Mouse (Mus musculus) midbrain, embryonic 10.5 days (tissue): ENCODE results near the gene Chd9. TPM values are rescaled to one million over a fixed set of nuclear protein-coding genes. Genes with fewer than 3 reads are reported as not detected.
A peak's percentile ranks its signal among the peaks of the same experiment; 100 is the strongest.

Experiments used
- DNase-seq: peaks from one replicate; pipeline ENCODE4 v3.0.0-alpha.2; 2017; ENCODE audit warnings: low spot score
- H3K27ac ChIP-seq: fragments of 300-500 bp; sonication (generic); replicated peaks from 2 replicates; pipeline ENCODE4 v1.5.1; 2016; ENCODE audit warnings: mild to moderate bottlenecking
- H3K27me3 ChIP-seq: fragments of 300-500 bp; sonication (generic); 2 replicates; pipeline ENCODE4 v1.6.1; 2016; ENCODE audit warnings: low read depth, mild to moderate bottlenecking; ENCODE audit not compliant: poor library complexity, severe bottlenecking
- H3K36me3 ChIP-seq: fragments of 300-500 bp; sonication (generic); 2 replicates; pipeline ENCODE4 v1.6.1; 2016; ENCODE audit warnings: mild to moderate bottlenecking, moderate library complexity
- H3K4me1 ChIP-seq: fragments of 300-500 bp; sonication (generic); 2 replicates; pipeline ENCODE4 v1.6.1; 2016
- H3K4me3 ChIP-seq: fragments of 300-500 bp; sonication (generic); 2 replicates; pipeline ENCODE4 v1.5.1; 2016; ENCODE audit warnings: mild to moderate bottlenecking, moderate library complexity
- H3K9me3 ChIP-seq: fragments of 300-500 bp; sonication (generic); replicated peaks from 2 replicates; pipeline ENCODE4 v1.6.1; 2016; ENCODE audit warnings: mild to moderate bottlenecking
- WGBS: fragments of 180-500 bp; shearing (Covaris S2); methylation state at CpG from one replicate; pipeline ENCODE4 v1.1.7; 2016; 5-methylcytosine and 5-hydroxymethylcytosine counted together
- polyA plus RNA-seq: library from polyadenylated mRNA; unstranded; fragments of >200 nt; fragmentation: Nextera tagmentation; extraction: Ambion mirVana; gene quantifications from 2 replicates; pipeline ENCODE4 v1.2.1, GENCODE M21; 2016

Gene Chd9
- polyA plus RNA-seq, 1 experiment from 2014 or later = 29.0 TPM

DNA sequence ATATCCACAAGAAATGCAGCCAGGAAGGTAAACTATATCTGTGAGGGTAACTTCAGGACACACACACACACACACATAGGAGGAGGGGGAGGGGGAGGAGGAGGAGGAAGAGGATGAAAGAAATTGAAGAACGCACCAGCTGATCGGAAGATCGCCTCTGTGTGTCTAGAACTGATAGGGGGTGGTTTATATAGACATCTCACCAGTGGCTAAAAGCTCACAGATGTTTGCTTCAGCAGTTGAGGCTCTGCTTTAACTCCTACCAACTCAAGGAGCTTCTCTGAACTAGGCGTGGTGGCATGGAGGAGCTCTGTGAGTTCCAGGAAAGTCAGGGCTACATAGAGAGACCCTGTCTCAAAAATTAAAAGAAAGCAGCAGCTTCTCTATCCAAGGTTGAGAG is 115.6 kb downstream of the Chd9 start:
- Histone ChIP-seq H3K9me3 (no peaks in the 10 kb centered on the region), H3K4me1 (no peaks in the 10 kb centered on the region), H3K4me3 (no peak overlapping the region), H3K27me3 (no peaks in the 10 kb centered on the region), H3K36me3 (no peaks in the 10 kb centered on the region), H3K27ac (no peak overlapping the region)
- DNase-seq = no peak
- WGBS = 90% methylated on average over 4 of the region's 4 CpGs

DNA sequence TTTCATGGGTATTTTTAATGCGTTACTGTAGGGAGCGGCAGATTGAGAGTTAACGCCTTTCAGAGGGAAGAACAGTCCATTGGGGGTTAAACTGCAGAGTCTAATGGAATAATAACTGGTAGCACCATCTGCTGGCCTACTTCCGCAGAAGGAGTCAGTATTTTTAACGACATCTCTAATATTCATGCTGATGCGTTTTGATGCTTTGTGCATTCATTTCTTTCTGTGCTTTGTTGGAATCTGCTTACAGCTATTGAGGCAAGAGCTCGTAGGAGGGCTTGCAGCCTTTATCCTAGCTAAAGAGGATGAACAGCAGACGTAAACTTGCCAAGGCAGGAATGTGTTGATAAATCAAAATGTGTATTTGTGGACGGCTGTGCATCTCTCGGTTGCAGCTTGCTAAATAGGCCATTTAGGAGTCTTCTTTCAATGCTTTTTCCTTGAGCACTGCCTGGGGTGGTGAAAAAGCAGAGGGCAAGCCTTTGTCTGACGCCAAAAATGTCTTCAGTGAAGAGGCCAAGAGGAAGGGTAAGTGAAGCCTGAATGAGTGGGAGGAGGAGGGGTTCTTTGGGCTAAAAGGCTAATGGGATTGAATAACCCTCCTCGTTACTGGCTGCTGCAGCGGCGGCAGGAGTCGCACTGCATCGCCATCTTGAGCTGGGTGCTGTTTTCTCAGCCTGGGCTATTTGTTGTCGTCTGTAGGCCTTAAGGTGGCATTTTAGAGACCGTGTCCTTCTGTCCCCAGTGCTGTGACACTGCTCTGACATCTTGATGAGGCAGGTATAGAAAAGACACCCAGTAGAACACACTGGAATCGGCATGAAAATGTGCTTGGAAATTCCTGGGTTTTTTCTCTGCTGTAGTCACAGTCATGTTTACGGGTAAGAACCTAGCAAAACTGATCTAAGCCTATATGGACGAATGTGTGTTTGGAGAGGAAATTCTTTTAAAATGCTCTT is 126.9 kb downstream of the Chd9 start:
- Histone ChIP-seq H3K27ac (peak overlapping the region; percentile 97), H3K27me3 (no peaks in the 10 kb centered on the region), H3K36me3 (peaks cover 5% of the 10 kb centered on the region; the same call in 1 of the 2 replicates), H3K4me1 (peaks cover 50% of the 10 kb centered on the region), H3K4me3 (peak overlapping the region; percentile 57), H3K9me3 (no peaks in the 10 kb centered on the region)
- 4% methylated on average over 21 of the region's 21 CpGs for WGBS
- peak; percentile 88 for DNase-seq

DNA sequence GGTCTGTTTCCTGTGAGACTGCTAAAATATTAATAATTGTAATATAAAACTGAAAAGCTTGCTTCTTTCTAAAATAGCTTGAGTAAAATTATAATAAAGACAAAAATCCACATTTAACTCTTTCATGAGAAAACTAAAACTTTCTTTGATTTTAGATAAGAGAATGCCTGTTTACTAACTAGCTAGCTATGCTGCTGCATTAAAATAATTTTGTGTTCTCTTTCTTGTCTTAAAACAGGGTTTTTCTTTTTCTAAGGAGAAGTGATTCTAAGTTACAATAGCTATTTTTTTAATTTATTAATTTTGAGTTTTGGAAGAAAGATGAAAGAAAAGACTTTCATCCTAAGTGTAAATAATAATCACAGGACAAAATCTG is 127.6 kb downstream of the Chd9 start:
- H3K36me3 ChIP-seq = peaks cover 11% of the 10 kb centered on the region
- H3K4me3 ChIP-seq = peak overlapping the region; percentile 57
- H3K9me3 ChIP-seq = no peaks in the 10 kb centered on the region
- H3K27ac ChIP-seq = peak overlapping the region; percentile 97
- H3K4me1 ChIP-seq = peaks cover 56% of the 10 kb centered on the region
- DNase-seq = no peak
- no peaks in the 10 kb centered on the region for H3K27me3 ChIP-seq

DNA sequence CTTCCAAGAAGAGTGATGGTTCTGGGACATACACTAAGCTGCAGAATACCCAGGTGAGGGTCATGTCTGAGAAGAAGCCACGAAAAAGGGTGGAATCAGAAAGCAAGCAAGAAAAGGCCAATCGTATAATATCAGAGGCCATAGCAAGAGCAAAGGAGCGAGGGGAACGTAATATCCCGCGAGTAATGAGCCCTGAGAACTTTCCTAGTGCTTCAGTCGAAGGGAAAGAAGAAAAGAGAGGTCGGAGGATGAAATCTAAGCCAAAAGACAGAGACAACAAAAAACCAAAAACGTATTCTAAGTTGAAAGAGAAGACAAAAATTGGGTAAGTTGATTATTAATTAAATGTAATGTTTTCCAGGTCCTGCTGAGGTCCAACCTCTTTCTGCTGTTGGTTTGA is 128.2 kb downstream of the Chd9 start:
- Histone ChIP-seq H3K27me3 (no peaks in the 10 kb centered on the region), H3K9me3 (no peaks in the 10 kb centered on the region), H3K27ac (peak overlapping the region; percentile 97), H3K4me1 (peaks cover 59% of the 10 kb centered on the region), H3K36me3 (peaks cover 16% of the 10 kb centered on the region), H3K4me3 (peak overlapping the region; percentile 57)
- WGBS = 78% methylated on average over 9 of the region's 9 CpGs
- DNase-seq = no peak

DNA sequence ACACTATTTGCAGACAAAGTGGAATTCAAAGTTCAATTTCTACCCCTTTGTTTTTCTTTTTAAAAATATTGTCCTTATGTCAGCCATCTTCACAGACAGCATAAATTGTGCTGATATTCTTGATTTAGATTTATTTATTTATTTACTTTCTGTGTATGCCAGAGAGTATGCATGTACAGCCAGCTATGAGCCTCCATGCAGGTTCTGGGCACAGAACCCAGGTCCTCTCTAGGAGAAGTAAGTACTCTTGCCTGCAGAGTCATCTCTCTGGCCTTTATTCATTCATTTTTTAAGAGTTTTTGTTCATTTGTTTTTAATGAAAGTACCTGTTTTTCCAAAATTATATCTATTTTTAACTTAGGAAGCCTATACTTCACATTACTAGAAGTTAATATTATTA is 129.6 kb downstream of the Chd9 start:
- H3K36me3 ChIP-seq = peaks cover 20% of the 10 kb centered on the region
- H3K27ac ChIP-seq = no peak overlapping the region
- no peak for DNase-seq
- H3K27me3 ChIP-seq = no peaks in the 10 kb centered on the region
- H3K9me3 ChIP-seq = no peaks in the 10 kb centered on the region
- peaks cover 62% of the 10 kb centered on the region for H3K4me1 ChIP-seq
- peak overlapping the region; percentile 57 for H3K4me3 ChIP-seq

DNA sequence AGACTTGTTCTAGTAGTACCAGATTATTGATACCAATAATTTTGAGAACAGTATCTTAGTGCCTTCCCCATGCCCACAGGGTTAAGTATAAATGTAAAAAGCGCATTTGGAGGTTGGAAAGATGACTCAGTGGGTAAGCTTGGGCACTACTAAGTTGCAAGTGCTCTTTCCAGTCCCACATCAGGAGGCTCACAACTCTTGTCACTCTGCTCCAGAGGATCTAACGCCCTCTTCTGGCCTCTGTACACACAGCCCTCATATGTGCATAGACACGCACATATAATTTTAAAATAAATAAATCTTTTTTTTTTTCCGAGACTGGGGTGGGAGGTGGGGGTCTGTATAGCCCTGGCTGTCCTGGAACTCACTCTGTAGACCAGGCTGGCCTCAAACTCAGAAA is 131.6 kb downstream of the Chd9 start:
- H3K27ac ChIP-seq = no peak overlapping the region
- H3K4me1 ChIP-seq = peaks cover 47% of the 10 kb centered on the region
- H3K9me3 ChIP-seq = no peaks in the 10 kb centered on the region
- 89% methylated on average over 4 of the region's 4 CpGs for WGBS
- H3K4me3 ChIP-seq = no peak overlapping the region
- peaks cover 26% of the 10 kb centered on the region for H3K36me3 ChIP-seq
- no peaks in the 10 kb centered on the region for H3K27me3 ChIP-seq
- DNase-seq = no peak

DNA sequence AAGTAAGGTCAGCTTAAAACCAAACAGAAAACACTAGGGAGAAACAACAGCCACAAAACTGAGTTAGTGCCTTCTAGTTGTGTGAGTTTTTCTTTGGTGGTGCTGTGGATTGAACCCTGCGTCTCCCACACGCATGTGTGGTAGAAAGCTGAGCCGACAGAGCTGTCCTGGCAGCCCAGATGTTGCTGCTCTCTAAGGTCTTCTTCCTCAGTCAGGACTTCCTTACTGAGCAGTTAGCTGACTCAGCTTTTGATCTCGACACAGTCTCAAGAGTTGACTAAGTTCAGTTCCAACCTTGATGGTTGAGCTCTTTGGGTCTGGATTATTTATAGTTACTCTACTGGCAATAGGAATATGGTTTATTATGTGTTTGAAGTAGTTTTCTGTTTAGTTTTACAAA is 133.5 kb downstream of the Chd9 start:
- DNase-seq = no peak
- WGBS = 92% methylated on average over 4 of the region's 4 CpGs
- Histone ChIP-seq H3K27ac (no peak overlapping the region), H3K4me1 (peaks cover 40% of the 10 kb centered on the region), H3K9me3 (no peaks in the 10 kb centered on the region), H3K27me3 (no peaks in the 10 kb centered on the region), H3K4me3 (no peak overlapping the region), H3K36me3 (peaks cover 32% of the 10 kb centered on the region)

DNA sequence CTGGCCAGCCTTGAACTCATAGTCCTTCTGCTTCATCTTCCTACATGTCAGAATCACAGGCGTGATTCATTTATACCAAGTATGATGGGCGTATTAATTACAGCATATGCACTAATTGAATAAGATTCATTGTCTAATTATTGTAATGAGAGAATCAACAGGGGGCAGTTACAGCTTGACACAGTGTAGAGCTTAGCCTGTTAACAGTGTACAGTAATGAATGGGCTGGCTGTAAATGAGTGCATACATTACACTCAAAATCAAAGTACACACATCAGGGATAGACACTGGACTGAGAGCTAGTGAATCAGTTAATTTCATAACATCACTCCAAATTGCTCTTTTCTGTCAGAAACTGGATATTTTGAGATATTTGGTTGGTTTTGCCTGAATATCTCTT is 135.9 kb downstream of the Chd9 start:
- Histone ChIP-seq H3K9me3 (no peaks in the 10 kb centered on the region; the same call in 1 of the 2 replicates), H3K4me3 (no peak overlapping the region), H3K27ac (no peak overlapping the region), H3K27me3 (no peaks in the 10 kb centered on the region), H3K4me1 (peaks cover 16% of the 10 kb centered on the region), H3K36me3 (peaks cover 48% of the 10 kb centered on the region)
- no peak for DNase-seq
- WGBS = 95% methylated on average over 2 of the region's 2 CpGs

DNA sequence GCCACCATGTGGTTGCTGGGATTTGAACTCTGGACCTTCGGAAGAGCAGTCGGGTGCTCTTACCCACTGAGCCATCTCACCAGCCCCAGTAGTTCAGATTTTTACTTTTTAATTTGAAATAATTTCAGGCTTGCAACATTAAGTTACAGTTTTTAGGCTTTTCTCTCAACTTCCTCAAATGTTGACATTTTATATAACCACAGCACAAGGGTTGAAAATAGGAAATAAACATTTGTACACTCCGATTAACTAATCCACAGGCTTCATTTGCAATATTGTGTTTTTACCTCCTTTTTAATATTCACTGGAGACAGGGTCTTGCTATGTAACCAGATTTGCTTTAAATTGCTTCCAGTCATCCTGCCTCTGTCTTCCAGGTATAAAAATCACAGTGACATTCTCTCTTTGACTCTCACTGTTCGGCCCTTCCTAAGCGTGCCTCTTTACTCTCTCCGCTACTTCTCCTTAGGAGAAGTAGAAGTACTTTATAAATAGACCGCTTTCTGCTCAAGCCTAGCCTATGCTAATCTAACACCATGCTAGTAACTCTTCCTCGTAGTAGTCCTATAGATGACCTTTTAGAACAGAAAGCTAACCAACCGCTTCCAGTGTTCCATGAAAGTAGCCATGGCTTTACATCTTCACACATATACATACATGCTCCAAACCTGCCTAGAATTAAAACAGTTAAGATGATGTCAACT is 137.5 kb downstream of the Chd9 start:
- no peak overlapping the region for H3K4me3 ChIP-seq
- no peak for DNase-seq
- 96% methylated on average over 9 of the region's 9 CpGs for WGBS
- H3K27ac ChIP-seq = no peak overlapping the region
- H3K27me3 ChIP-seq = no peaks in the 10 kb centered on the region
- peaks cover 7% of the 10 kb centered on the region; the same call in 1 of the 2 replicates for H3K4me1 ChIP-seq
- no peaks in the 10 kb centered on the region; the same call in 1 of the 2 replicates for H3K9me3 ChIP-seq
- H3K36me3 ChIP-seq = peaks cover 39% of the 10 kb centered on the region

DNA sequence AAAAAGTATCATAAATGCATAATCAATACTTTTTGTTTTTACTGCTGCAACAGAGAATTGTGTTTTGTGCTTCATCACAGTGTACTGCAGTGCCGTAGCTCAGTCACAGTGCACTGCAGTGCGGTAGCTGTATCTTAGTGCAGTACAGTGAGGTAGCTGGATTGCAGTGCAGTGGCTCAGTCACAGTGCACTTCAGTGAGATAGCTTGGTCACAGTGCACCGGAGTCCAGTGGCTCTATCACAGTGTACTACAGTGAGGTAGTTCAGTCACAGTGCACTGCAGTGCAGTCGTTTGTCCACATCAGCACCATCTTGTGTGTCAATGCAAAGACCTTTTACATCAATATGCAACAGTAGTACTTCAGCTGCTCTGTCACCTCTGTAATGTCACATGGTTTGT is 140.2 kb downstream of the Chd9 start:
- Histone ChIP-seq H3K27me3 (no peaks in the 10 kb centered on the region), H3K4me3 (no peak overlapping the region), H3K9me3 (no peaks in the 10 kb centered on the region; the same call in 1 of the 2 replicates), H3K27ac (no peak overlapping the region), H3K36me3 (peaks cover 36% of the 10 kb centered on the region), H3K4me1 (no peaks in the 10 kb centered on the region)
- 94% methylated on average over 4 of the region's 4 CpGs for WGBS
- DNase-seq = no peak

DNA sequence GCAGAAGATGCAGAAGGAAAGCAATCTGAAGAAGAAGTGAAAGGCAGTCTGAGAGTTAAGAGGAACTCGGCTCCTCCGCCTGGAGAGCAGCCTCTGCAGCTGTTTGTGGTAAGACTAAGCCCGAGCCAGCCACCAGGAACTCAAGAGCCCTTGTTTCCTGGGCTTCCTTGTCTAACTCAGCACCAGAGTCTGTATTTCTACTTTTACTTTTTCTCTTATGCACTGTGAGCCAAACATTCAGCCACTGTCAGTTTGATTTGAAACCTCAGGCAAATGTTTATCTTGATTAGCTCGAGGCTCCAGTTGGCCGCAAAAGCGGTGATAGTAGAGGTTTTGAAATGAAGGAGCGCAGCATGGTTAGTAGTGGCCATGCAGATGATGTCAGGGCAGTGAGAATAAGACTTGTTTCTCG is 148.8 kb downstream of the Chd9 start:
- 90% methylated on average over 8 of the region's 8 CpGs for WGBS
- H3K27ac ChIP-seq = no peak overlapping the region
- H3K4me3 ChIP-seq = no peak overlapping the region
- no peaks in the 10 kb centered on the region for H3K9me3 ChIP-seq
- peaks cover 88% of the 10 kb centered on the region for H3K36me3 ChIP-seq
- H3K4me1 ChIP-seq = no peaks in the 10 kb centered on the region
- DNase-seq = no peak
- no peaks in the 10 kb centered on the region for H3K27me3 ChIP-seq

DNA sequence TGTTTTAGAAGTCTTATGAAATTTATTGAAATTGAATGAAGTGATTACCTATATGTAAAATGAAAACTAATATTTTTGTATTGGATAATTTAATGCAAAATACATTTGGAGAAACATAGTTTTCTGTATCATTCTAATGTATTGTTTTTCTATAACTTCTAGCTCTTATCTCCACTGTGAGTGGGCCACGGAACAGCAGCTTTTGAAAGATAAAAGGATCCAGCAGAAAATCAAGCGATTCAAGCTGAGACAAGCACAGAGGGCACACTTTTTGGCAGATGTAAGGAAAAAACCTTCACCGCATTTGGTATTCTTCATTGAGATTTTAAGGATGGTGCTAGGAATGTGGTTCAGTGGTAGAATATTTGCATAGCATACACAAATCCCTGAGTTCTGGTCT is 150.6 kb downstream of the Chd9 start:
- no peak overlapping the region for H3K4me3 ChIP-seq
- H3K27me3 ChIP-seq = no peaks in the 10 kb centered on the region
- no peaks in the 10 kb centered on the region for H3K9me3 ChIP-seq
- no peak overlapping the region for H3K27ac ChIP-seq
- 95% methylated on average over 3 of the region's 3 CpGs for WGBS
- H3K36me3 ChIP-seq = peaks cover 94% of the 10 kb centered on the region
- no peaks in the 10 kb centered on the region for H3K4me1 ChIP-seq
- no peak for DNase-seq

DNA sequence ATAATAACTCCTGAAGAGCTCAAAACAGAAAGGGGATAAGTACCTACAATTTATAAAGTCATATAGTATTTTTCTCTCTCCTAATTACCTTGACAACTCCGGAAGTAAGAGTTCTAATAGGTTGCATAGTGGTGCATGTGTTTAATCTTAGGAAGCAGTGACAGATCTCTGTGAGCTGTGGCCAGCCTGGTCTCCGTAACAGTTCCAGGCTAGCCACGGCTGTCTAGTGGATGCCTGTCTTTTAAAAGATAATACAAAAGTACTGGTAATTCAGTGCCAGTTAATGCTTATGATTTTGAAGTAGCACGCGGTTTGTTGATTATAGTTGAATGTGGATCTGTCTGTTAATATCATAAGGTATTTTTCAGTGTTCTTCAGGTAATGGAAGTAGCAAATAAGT is 151.1 kb downstream of the Chd9 start:
- Histone ChIP-seq H3K9me3 (no peaks in the 10 kb centered on the region), H3K27ac (no peak overlapping the region), H3K4me3 (no peak overlapping the region), H3K27me3 (no peaks in the 10 kb centered on the region), H3K4me1 (no peaks in the 10 kb centered on the region), H3K36me3 (peaks cover 94% of the 10 kb centered on the region)
- DNase-seq = no peak
- WGBS = 94% methylated on average over 5 of the region's 5 CpGs
